Mouse (Mus musculus) erythroid progenitor cell, adult 5-6 weeks (primary cell): ENCODE measurements around the gene Cux1. TPM values are rescaled to one million over a fixed set of nuclear protein-coding genes. Genes with fewer than 3 reads are reported as not detected.

Source experiments
- ATAC-seq: replicated peaks from 2 replicates; pipeline ENCODE4 v1.8.0; 2016; ENCODE audit warnings: moderate number of reproducible peaks, mild to moderate bottlenecking, moderate TSS enrichment, inconsistent platforms; ENCODE audit not compliant: poor library complexity, low FRiP score, severe bottlenecking
- total RNA-seq, 2 experiments: library from RNA; stranded (forward) in 1 of 2; stranded (reverse) in 1 of 2; fragments of 150-400 nt in 1 of 2; fragments of 186-747, 209-891 nt in 1 of 2; gene quantifications; 2 replicates each; pipeline versions ENCODE4 v1.2.3 to v1.2.4; 2015 to 2017; ENCODE audit warnings: low replicate concordance in 2 of 2

Cux1 gene
- total RNA-seq, 2 experiments from 2014 or later, result 42.3 to 79.1 TPM

- ATAC-seq, result no peak
These were observed 53.1 kb downstream of the Cux1 start for GRCm38 (mm10) chr5:136514049-136514677.

GRCm38 (mm10) chr5:136512103-136512674, 55.1 kb downstream of the Cux1 start:
- ATAC-seq, result no peak

- no peak for ATAC-seq
These were observed 55.9 kb downstream of the Cux1 start for GRCm38 (mm10) chr5:136511378-136511777.

- ATAC-seq, result no peak
These were observed 56.7 kb downstream of the Cux1 start for GRCm38 (mm10) chr5:136510609-136511008.

GRCm38 (mm10) chr5:136507629-136508028, 59.7 kb downstream of the Cux1 start:
- no peak for ATAC-seq

- no peak for ATAC-seq
These were observed 61.0 kb downstream of the Cux1 start for GRCm38 (mm10) chr5:136506262-136506661.

- ATAC-seq, result no peak
These were observed 64.7 kb downstream of the Cux1 start for GRCm38 (mm10) chr5:136502491-136503086.

- ATAC-seq, result no peak
These were observed 66.9 kb downstream of the Cux1 start for GRCm38 (mm10) chr5:136500307-136500871.

- no peak for ATAC-seq
These were observed 68.0 kb downstream of the Cux1 start for GRCm38 (mm10) chr5:136499316-136499715.

- ATAC-seq, result no peak
These were observed 68.5 kb downstream of the Cux1 start for GRCm38 (mm10) chr5:136498741-136499140.

- no peak for ATAC-seq
These were observed 70.0 kb downstream of the Cux1 start for GRCm38 (mm10) chr5:136497301-136497700.

- ATAC-seq, result no peak
These were observed 71.7 kb downstream of the Cux1 start for GRCm38 (mm10) chr5:136495581-136495980.

GRCm38 (mm10) chr5:136494927-136495326, 72.4 kb downstream of the Cux1 start:
- no peak for ATAC-seq

- no peak for ATAC-seq
These were observed 73.0 kb downstream of the Cux1 start for GRCm38 (mm10) chr5:136494288-136494687.

GRCm38 (mm10) chr5:136489450-136489849, 77.8 kb downstream of the Cux1 start:
- no peak for ATAC-seq

GRCm38 (mm10) chr5:136488721-136489120, 78.6 kb downstream of the Cux1 start:
- no peak for ATAC-seq

GRCm38 (mm10) chr5:136488223-136488622, 79.1 kb downstream of the Cux1 start:
- ATAC-seq, result no peak

- no peak for ATAC-seq
These were observed 79.7 kb downstream of the Cux1 start for GRCm38 (mm10) chr5:136487397-136488093.

- no peak for ATAC-seq
These were observed 80.9 kb downstream of the Cux1 start for GRCm38 (mm10) chr5:136486401-136486800.

- ATAC-seq, result no peak
These were observed 81.9 kb downstream of the Cux1 start for GRCm38 (mm10) chr5:136485397-136485796.
